Mouse (Mus musculus) gastrocnemius, postnatal 14 days (tissue): ENCODE results near the gene Rngtt. TPM values are rescaled to one million over a fixed set of nuclear protein-coding genes. Genes with fewer than 3 reads are reported as not detected.
"Not testable (repeated sequence)": the region's sequence is repeated elsewhere in the genome, so short reads cannot be mapped to it uniquely, and the experiment has no call there.

Experiments used
- DNase-seq: peaks from one replicate; pipeline ENCODE4 v3.0.0; 2021; ENCODE audit warnings: mixed read lengths
- intact Hi-C: fragments of 180-260 bp; cut with DNase I; formaldehyde crosslinking; loops from one replicate; pipeline ENCODE4 v1.15.1; 2025; ENCODE audit warnings: low total_unique reads
- total RNA-seq, 2 experiments: library from RNA; stranded (reverse); gene quantifications; 2 replicates each; pipeline ENCODE4 v1.2.3; 2021

Rngtt gene
- total RNA-seq, 2 experiments from 2014 or later, result 7.8 to 9.6 TPM

GRCm38 (mm10) chr4:33413791-33414190 is 103.7 kb downstream of the Rngtt start:
- intact Hi-C loops, result no loop called here
- DNase-seq, result peak; percentile 63

DNA sequence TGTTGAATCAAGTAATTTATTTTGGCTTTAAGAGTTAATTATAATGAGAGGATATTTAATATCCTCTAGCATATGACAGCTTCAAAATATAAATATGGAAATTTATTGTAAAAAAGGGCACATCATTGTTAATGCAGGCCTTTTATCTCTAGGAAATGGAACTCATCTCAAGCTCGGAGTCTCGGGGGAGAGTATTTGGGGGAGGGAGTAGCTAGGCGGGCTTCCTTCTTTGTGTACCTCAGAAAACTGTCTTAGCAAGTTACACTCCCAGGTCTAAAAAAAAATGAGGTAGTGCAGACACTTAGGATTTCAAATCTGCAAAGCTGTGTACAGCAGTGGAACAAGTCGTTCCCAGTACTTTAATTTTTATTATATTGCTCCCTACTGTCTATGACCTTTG is 104.7 kb downstream of the Rngtt start:
- no peak for DNase-seq
- intact Hi-C loops, result no loop called here

DNA sequence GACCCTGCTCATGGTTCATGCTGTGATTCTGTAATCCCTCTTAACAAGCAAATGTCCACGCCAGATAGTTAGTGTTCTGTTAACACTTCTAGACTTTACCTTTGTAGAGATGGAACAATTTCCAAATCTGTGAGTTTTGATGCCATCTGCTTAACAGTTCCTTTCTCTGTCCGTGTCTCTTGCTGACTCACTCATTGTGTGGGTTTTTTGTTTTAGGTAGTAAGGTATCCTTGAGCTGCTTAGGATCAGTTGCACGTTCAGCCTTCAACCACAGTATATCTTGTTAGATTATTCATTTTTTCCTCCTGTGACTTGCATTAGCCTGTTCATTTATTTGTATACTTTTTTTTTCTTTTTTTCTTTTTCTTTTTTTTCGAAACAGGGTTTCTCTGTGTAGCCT is 107.3 kb downstream of the Rngtt start:
- intact Hi-C loops, result no loop called here
- DNase-seq, result no peak

- intact Hi-C loops, result no loop called here
- no peak for DNase-seq
Observed at GRCm38 (mm10) chr4:33419644-33420043, 109.5 kb downstream of the Rngtt start.

DNA sequence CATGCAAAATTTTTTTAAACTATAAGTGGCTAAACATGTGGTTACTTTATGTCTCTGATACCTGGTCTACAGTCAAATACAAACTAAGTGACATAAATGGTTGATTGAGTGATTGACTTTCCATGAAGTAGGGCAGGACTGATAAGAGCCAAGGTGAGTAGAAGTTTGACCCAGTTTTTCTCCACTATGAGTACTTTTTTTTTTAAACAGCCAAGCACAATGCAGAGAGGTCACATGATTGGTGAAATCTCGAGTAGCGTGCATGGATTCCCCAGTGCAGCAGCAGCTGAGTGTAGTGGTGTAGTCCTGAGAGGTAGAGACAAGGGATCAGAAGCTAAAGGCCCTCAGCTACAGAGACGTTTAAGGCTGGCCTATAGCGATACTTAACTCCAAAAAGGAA is 118.7 kb downstream of the Rngtt start:
- intact Hi-C loops, result no loop called here
- no peak for DNase-seq

DNA sequence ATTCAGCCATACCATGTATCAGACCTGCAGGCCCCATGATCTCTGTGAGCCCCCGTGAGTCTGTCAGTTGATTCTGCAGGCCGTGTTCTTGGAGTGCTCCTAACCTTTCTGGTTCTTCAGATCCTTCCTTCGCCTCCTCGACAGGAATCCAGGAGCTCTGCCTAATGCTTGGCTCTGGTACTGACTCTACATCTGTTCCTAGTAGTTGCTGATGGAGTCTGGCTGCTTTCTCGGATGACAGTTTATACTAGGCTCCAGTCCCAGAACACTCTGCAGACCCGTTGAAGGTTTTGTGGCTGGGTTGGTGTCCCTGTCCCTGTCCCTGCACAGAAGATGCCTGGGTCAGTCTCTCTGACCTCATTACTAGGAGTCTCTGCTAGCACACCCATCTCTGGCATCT is 131.8 kb downstream of the Rngtt start:
- peak; percentile 31 for DNase-seq
- intact Hi-C loops, result no loop called here

GRCm38 (mm10) chr4:33446265-33446664 is 136.2 kb downstream of the Rngtt start:
- intact Hi-C loops, result no loop called here
- DNase-seq, result no peak

GRCm38 (mm10) chr4:33446881-33447280 is 136.8 kb downstream of the Rngtt start:
- DNase-seq, result no peak
- intact Hi-C loops, result no loop called here

- intact Hi-C loops, DNase-seq: not testable (repeated sequence)
Observed at GRCm38 (mm10) chr4:33450356-33450755, 140.2 kb downstream of the Rngtt start.

DNA sequence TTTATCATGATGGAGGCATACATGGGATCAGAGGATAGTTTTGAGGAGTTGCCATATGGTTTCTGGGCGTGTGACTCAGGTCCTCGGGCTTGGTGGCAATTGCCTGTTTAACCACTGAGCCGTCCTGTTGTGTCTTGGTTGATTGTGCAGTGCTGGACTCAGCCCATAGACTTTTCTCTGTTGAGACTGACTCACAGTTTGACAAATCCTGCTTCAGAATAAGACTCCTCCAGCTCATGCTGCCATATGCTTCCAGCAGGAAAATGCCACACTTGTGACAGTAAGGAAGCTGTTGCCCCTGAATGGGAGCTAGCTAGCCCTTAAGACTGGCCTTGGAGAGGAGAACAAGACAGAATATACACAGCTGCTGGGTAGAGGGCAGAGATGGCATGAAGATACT is 149.7 kb downstream of the Rngtt start:
- intact Hi-C loops, result no loop called here
- no peak for DNase-seq

GRCm38 (mm10) chr4:33464432-33464831 is 154.3 kb downstream of the Rngtt start:
- intact Hi-C loops, result no loop called here
- DNase-seq, result no peak

DNA sequence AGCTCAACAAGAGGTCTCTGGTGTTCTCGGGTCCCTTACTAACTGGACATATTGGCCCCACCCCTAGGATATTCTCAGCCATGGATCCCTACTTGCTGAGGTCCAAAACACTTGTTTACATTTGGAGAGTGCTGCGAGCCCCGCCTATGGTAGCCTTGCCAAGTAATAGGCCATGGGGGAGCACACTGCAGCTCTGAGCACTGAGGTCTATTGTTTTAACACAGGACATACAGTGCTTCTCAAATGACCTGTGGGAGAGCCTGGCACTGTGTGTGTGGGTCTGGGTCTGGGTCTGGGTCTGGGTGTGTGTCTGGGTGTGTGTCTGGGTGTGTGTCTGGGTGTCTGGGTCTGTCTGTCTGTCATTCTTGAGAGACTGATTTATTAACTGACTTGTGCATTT is 155.8 kb downstream of the Rngtt start:
- no peak for DNase-seq
- intact Hi-C loops, result no loop called here

- no peak for DNase-seq
- intact Hi-C loops, result no loop called here
Observed at GRCm38 (mm10) chr4:33466970-33467399, 156.9 kb downstream of the Rngtt start.

- intact Hi-C loops, result no loop called here
Observed at GRCm38 (mm10) chr4:33467627-33468026, 157.5 kb downstream of the Rngtt start.

DNA sequence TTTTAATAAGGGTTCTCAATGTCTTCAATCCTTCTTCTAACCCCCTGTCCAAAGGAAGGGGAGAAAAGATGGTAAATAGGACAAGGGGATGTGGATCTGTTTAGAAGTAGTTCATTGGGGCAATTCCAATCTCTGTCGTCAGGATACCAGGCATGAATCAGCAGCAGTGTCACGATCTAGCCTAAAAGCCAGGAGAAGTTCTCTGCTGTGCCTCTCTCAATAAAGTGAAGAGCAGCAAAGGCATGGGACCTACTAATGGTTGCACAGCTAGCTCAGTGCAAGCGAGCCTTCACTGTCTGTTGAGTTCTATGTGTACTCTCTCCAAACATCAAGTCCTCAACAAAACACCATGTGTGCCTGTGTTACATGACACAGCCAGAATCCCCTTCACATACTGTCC is 158.0 kb downstream of the Rngtt start:
- intact Hi-C loops, result no loop called here
- DNase-seq, result no peak

More at GRCm38 (mm10) chr4:33467627-33468026, 157.5 kb downstream of the Rngtt start:
- no peak for DNase-seq

DNA sequence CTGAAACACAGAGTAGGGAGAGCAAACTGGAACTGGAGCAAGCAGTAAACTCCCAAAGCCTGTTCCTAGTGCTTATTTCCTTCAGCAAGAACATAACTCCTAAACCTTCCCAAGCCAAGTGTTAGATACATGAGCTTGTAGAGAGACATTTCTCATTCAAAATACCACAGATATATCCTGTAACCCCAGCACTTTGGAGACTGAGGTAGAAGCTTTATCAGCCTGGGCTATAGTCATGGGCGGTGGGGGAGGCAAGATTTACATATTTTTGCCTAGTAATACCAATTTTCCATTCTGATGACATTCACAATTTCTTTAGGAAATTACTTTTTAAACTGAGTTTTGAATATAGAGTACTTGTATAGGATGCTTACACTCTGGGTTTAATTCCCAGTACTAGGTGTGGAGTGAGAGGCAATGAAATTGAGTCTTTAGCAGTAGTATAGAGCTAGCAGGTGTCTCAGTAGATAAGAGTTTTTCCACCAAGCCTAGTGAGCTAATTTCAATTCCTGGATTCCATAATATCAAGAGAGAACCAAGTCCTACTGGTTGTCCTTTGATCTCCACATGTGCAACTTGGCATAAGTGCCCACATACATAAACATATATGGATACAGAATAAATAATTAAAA is 160.7 kb downstream of the Rngtt start:
- intact Hi-C loops, result no loop called here
- DNase-seq, result no peak

- intact Hi-C loops, result no loop called here
Observed at GRCm38 (mm10) chr4:33478011-33478785, 168.1 kb downstream of the Rngtt start.

DNA sequence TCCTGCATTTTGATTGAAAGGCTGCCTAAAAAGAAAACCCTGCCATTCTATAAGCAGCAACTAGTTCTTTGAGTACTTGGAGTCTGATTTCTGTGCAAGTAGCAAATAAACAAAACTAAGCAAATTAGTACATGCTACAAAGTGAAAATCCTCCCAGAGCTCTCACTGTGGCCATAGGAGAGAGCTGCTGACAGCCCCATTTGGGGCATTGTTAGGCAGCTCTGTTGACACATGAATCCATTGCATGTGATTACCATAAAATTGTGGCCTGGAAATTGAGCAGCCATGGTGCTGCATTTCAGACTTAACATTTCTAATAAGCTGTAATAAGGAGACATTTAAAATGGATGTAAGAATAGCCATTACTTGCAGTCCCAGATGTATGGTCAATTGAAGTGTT is 171.6 kb downstream of the Rngtt start:
- DNase-seq, result no peak
- intact Hi-C loops, result no loop called here

More at GRCm38 (mm10) chr4:33478011-33478785, 168.1 kb downstream of the Rngtt start:
- no peak for DNase-seq

- DNase-seq, result no peak
- intact Hi-C loops, result no loop called here
Observed at GRCm38 (mm10) chr4:33486050-33486449, 175.9 kb downstream of the Rngtt start.

- intact Hi-C loops, result no loop called here
- DNase-seq, result no peak
Observed at GRCm38 (mm10) chr4:33491108-33491507, 181.0 kb downstream of the Rngtt start.

GRCm38 (mm10) chr4:33494377-33494776 is 184.3 kb downstream of the Rngtt start:
- intact Hi-C loops, result no loop called here
- DNase-seq, result no peak
